Mouse (Mus musculus) stomach, postnatal 0 days (tissue): ENCODE measurements at regions not wholly inside any gene's neighbourhood (a gene's known extent, or its start where the extent isn't known, plus 50 kb on each side); places are given as distances from the start of the nearest gene placed in this dataset.

Source experiments
- CTCF ChIP-seq: IDR thresholded peaks from 2 replicates; pipeline ENCODE4 v1.5.1; 2016; ENCODE audit warnings: antibody characterized with exemption, low read depth, mild to moderate bottlenecking, moderate library complexity
- EP300 ChIP-seq: optimal IDR thresholded peaks from 2 replicates; pipeline ENCODE3; 2016; ENCODE audit warnings: antibody characterized with exemption

DNA sequence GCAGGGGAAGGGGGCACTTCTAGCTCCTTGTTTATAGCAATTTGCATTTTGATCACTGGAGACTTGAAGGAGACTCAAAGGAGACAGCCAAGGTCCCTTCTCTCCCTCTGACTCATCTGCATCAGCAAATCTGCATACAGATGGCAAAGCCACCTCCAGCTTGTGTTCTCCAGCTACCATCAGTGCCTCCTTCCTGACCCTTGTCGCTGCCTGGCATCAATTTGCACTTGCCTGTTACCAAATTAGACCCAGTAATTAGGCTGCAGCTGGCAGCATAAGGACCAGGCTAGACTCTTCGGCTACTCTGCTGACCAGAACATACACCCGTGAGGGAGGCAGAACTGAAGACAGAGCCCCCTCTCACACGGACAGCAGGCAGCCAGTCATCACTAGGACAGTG lies 177.5 kb upstream of the Ppp2r2d start:
- TF ChIP-seq CTCF (no peak), EP300 (no peak)
